Mouse (Mus musculus): ENCODE results near the gene Utp4. TPM values are rescaled to one million over a fixed set of nuclear protein-coding genes. Genes with fewer than 3 reads are reported as not detected.
A peak's percentile ranks its signal among the peaks of the same experiment; 100 is the strongest.

Utp4 gene
- polyA plus RNA-seq, 1 experiment from 2014 or later, result 22.8 TPM

GRCm38 (mm10) chr8:106892806-106893451 lies 507 bp upstream of the Utp4 start:
- WGBS, result 2% methylated on average over 53 of the region's 57 CpGs

GRCm38 (mm10) chr8:106899473-106899872 lies 6.0 kb downstream of the Utp4 start:
- 48% methylated on average over 5 of the region's 5 CpGs for WGBS
- H3K36me3 ChIP-seq (ENCODE audit: control insufficient read depth, insufficient read depth), result peaks cover 57% of the 10 kb centered on the region
- H3K4me3 ChIP-seq (ENCODE audit: low read depth, low read length), result no peak overlapping the region
- no peak overlapping the region for H3K9ac ChIP-seq (ENCODE audit: low read depth, low read length)
- ATAC-seq, result peak; percentile 36
- TF ChIP-seq CTCF (IDR thresholded peaks at IDR 0.05; ENCODE audit: low read depth), result no peak
- H3K4me2 ChIP-seq (replicated peaks; ENCODE audit: low read depth), result no peak overlapping the region
- H3K27me3 ChIP-seq (replicated peaks; ENCODE audit: control insufficient read depth, insufficient read depth, low read length), result no peaks in the 10 kb centered on the region
- H3K4me1 ChIP-seq (replicated peaks; ENCODE audit: control insufficient read depth, insufficient read depth, low read length), result no peaks in the 10 kb centered on the region
- H3K9me3 ChIP-seq (ENCODE audit: control insufficient read depth), result no peaks in the 10 kb centered on the region
- no peak overlapping the region for H3K27ac ChIP-seq (ENCODE audit: low read depth, low read length)

More at GRCm38 (mm10) chr8:106892806-106893451, 507 bp upstream of the Utp4 start:
- Histone ChIP-seq H3K4me1 (replicated peaks; ENCODE audit: control insufficient read depth, insufficient read depth, low read length) (no peaks in the 10 kb centered on the region; the same call in 1 of the 2 replicates), H3K27ac (ENCODE audit: low read depth, low read length) (peak overlapping the region; percentile 97), H3K4me2 (replicated peaks; ENCODE audit: low read depth) (peak overlapping the region; percentile 83), H3K9me3 (ENCODE audit: control insufficient read depth) (no peaks in the 10 kb centered on the region), H3K27me3 (replicated peaks; ENCODE audit: control insufficient read depth, insufficient read depth, low read length) (no peaks in the 10 kb centered on the region), H3K4me3 (ENCODE audit: low read depth, low read length) (peak overlapping the region; percentile 99), H3K36me3 (ENCODE audit: control insufficient read depth, insufficient read depth) (peaks cover 5% of the 10 kb centered on the region), H3K9ac (ENCODE audit: low read depth, low read length) (peak overlapping the region; percentile 93)
- no peak for TF ChIP-seq CTCF (IDR thresholded peaks at IDR 0.05; ENCODE audit: low read depth)
- peak; percentile 72 for ATAC-seq

- Histone ChIP-seq H3K4me1 (replicated peaks; ENCODE audit: control insufficient read depth, insufficient read depth, low read length) (no peaks in the 10 kb centered on the region), H3K27me3 (replicated peaks; ENCODE audit: control insufficient read depth, insufficient read depth, low read length) (no peaks in the 10 kb centered on the region), H3K9ac (ENCODE audit: low read depth, low read length) (no peak overlapping the region), H3K9me3 (ENCODE audit: control insufficient read depth) (no peaks in the 10 kb centered on the region), H3K27ac (ENCODE audit: low read depth, low read length) (no peak overlapping the region), H3K4me3 (ENCODE audit: low read depth, low read length) (no peak overlapping the region), H3K4me2 (replicated peaks; ENCODE audit: low read depth) (no peak overlapping the region), H3K36me3 (ENCODE audit: control insufficient read depth, insufficient read depth) (peaks cover 79% of the 10 kb centered on the region)
- 92% methylated on average over 17 of the region's 17 CpGs for whole genome bisulfite sequencing
- TF ChIP-seq CTCF (IDR thresholded peaks at IDR 0.05; ENCODE audit: low read depth), result peak; percentile 82
- ATAC-seq, result no peak
Observed at GRCm38 (mm10) chr8:106905727-106906480, 12.5 kb downstream of the Utp4 start.

GRCm38 (mm10) chr8:106906635-106907034 lies 13.2 kb downstream of the Utp4 start:
- Histone ChIP-seq H3K4me3 (ENCODE audit: low read depth, low read length) (no peak overlapping the region), H3K9ac (ENCODE audit: low read depth, low read length) (no peak overlapping the region), H3K36me3 (ENCODE audit: control insufficient read depth, insufficient read depth) (peaks cover 77% of the 10 kb centered on the region), H3K4me2 (replicated peaks; ENCODE audit: low read depth) (no peak overlapping the region), H3K27me3 (replicated peaks; ENCODE audit: control insufficient read depth, insufficient read depth, low read length) (no peaks in the 10 kb centered on the region), H3K4me1 (replicated peaks; ENCODE audit: control insufficient read depth, insufficient read depth, low read length) (no peaks in the 10 kb centered on the region), H3K9me3 (ENCODE audit: control insufficient read depth) (no peaks in the 10 kb centered on the region), H3K27ac (ENCODE audit: low read depth, low read length) (no peak overlapping the region)
- 88% methylated on average over 6 of the region's 6 CpGs for whole genome bisulfite sequencing
- TF ChIP-seq CTCF (IDR thresholded peaks at IDR 0.05; ENCODE audit: low read depth), result no peak
- ATAC-seq, result no peak

GRCm38 (mm10) chr8:106907450-106907849 lies 14.0 kb downstream of the Utp4 start:
- Histone ChIP-seq H3K9me3 (ENCODE audit: control insufficient read depth) (no peaks in the 10 kb centered on the region), H3K36me3 (ENCODE audit: control insufficient read depth, insufficient read depth) (peaks cover 78% of the 10 kb centered on the region), H3K27me3 (replicated peaks; ENCODE audit: control insufficient read depth, insufficient read depth, low read length) (no peaks in the 10 kb centered on the region), H3K4me1 (replicated peaks; ENCODE audit: control insufficient read depth, insufficient read depth, low read length) (no peaks in the 10 kb centered on the region), H3K9ac (ENCODE audit: low read depth, low read length) (no peak overlapping the region), H3K27ac (ENCODE audit: low read depth, low read length) (no peak overlapping the region), H3K4me2 (replicated peaks; ENCODE audit: low read depth) (no peak overlapping the region), H3K4me3 (ENCODE audit: low read depth, low read length) (no peak overlapping the region)
- TF ChIP-seq CTCF (IDR thresholded peaks at IDR 0.05; ENCODE audit: low read depth), result no peak
- 87% methylated on average over 6 of the region's 6 CpGs for WGBS
- ATAC-seq, result no peak

DNA sequence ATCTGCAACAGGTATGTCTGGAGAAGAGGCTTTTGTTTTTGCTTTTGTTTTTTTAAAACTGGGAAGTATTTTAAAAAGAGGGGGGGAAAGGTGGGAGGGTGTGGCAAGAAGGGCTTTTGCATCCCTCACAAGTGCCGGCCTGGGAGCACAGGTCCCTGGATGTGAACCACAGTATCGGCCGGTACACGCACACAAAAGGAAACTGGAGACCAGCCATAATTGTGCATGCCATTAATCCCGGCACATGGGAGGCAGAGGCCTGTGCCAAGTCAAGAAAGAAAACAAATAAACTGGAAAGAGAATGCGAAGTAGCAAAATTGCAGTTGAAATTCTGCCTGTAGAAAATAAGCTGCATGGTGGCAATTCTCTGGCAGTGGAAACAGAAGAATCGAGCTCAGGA lies 14.9 kb downstream of the Utp4 start:
- Histone ChIP-seq H3K36me3 (ENCODE audit: control insufficient read depth, insufficient read depth) (peaks cover 75% of the 10 kb centered on the region), H3K9ac (ENCODE audit: low read depth, low read length) (no peak overlapping the region), H3K4me3 (ENCODE audit: low read depth, low read length) (no peak overlapping the region), H3K9me3 (ENCODE audit: control insufficient read depth) (no peaks in the 10 kb centered on the region), H3K27ac (ENCODE audit: low read depth, low read length) (no peak overlapping the region), H3K4me2 (replicated peaks; ENCODE audit: low read depth) (no peak overlapping the region), H3K4me1 (replicated peaks; ENCODE audit: control insufficient read depth, insufficient read depth, low read length) (no peaks in the 10 kb centered on the region), H3K27me3 (replicated peaks; ENCODE audit: control insufficient read depth, insufficient read depth, low read length) (no peaks in the 10 kb centered on the region)
- no peak for ATAC-seq
- TF ChIP-seq CTCF (IDR thresholded peaks at IDR 0.05; ENCODE audit: low read depth), result no peak
- WGBS, result 89% methylated on average over 7 of the region's 7 CpGs
